Mouse (Mus musculus) E14TG2a.4 (cell line): Measurements from ENCODE around the gene Nup160.

Source experiments
- H3K27me3 ChIP-seq: 2 replicates; pipeline ENCODE4 v1.6.1; 2014; ENCODE audit warnings: low read length, control low read depth; ENCODE audit not compliant: insufficient read depth
- H3K36me3 ChIP-seq: 2 replicates; pipeline ENCODE4 v1.6.1; 2014; ENCODE audit warnings: low read length, control low read depth; ENCODE audit not compliant: insufficient read depth
- H3K4me1 ChIP-seq: replicated peaks from 2 replicates; pipeline ENCODE4 v1.6.1; 2014; ENCODE audit warnings: low read depth, low read length, control low read depth
- H3K4me3 ChIP-seq: replicated peaks from 2 replicates; pipeline ENCODE4 v1.5.1; 2014; ENCODE audit warnings: mild to moderate bottlenecking, low read length
- H3K9me3 ChIP-seq: 2 replicates; pipeline ENCODE4 v1.6.1; 2014; ENCODE audit warnings: low read length, control low read depth
- CTCF ChIP-seq: conservative IDR thresholded peaks from 2 replicates; pipeline ENCODE4 v1.5.1; 2014; ENCODE audit warnings: low read length
- NANOG ChIP-seq: IDR thresholded peaks from 2 replicates; pipeline ENCODE4 v1.6.1; 2014; ENCODE audit warnings: borderline replicate concordance, low read length, mixed read lengths
- POU5F1 ChIP-seq: IDR thresholded peaks from 2 replicates; pipeline ENCODE4 v1.6.1; 2014; ENCODE audit warnings: low read length, borderline replicate concordance

The Nup160 gene

GRCm38 (mm10) chr2:90673339-90673738 is 3.7 kb upstream of the Nup160 start:
- H3K4me1 ChIP-seq, result 0 out of 2 replicates have a peak, but pooled peaks cover 3% of the 10 kb centered on the region
- no peak overlapping the region for H3K4me3 ChIP-seq
- TF ChIP-seq CTCF (no peak), POU5F1 (no peak), NANOG (no peak)
- H3K9me3 ChIP-seq, result no peaks in the 10 kb centered on the region
- no peaks in the 10 kb centered on the region for H3K27me3 ChIP-seq
- no peaks in the 10 kb centered on the region for H3K36me3 ChIP-seq

GRCm38 (mm10) chr2:90674555-90674954 is 2.5 kb upstream of the Nup160 start:
- Histone ChIP-seq H3K27me3 (no peaks in the 10 kb centered on the region), H3K36me3 (no peaks in the 10 kb centered on the region), H3K9me3 (no peaks in the 10 kb centered on the region), H3K4me1 (0 out of 2 replicates have a peak, but pooled peaks cover 3% of the 10 kb centered on the region), H3K4me3 (no peak overlapping the region)
- TF ChIP-seq CTCF (peak; percentile 25), NANOG (no peak)

- TF ChIP-seq CTCF (no peak), NANOG (no peak), POU5F1 (no peak)
- no peaks in the 10 kb centered on the region for H3K9me3 ChIP-seq
- H3K36me3 ChIP-seq, result peaks cover 3% of the 10 kb centered on the region
- no peak overlapping the region for H3K4me3 ChIP-seq
- no peaks in the 10 kb centered on the region for H3K27me3 ChIP-seq
- H3K4me1 ChIP-seq, result peaks cover 12% of the 10 kb centered on the region
Observed at GRCm38 (mm10) chr2:90675488-90675887, 1.5 kb upstream of the Nup160 start.

GRCm38 (mm10) chr2:90678256-90679060 is 1.4 kb downstream of the Nup160 start:
- H3K4me3 ChIP-seq, result peak overlapping the region; percentile 97
- TF ChIP-seq CTCF (peak; percentile 49), NANOG (no peak)
- no peaks in the 10 kb centered on the region for H3K9me3 ChIP-seq
- peaks cover 32% of the 10 kb centered on the region for H3K36me3 ChIP-seq
- H3K4me1 ChIP-seq, result peaks cover 15% of the 10 kb centered on the region
- H3K27me3 ChIP-seq, result no peaks in the 10 kb centered on the region

- H3K4me1 ChIP-seq, result peaks cover 15% of the 10 kb centered on the region
- TF ChIP-seq CTCF (no peak), POU5F1 (no peak), NANOG (no peak)
- no peaks in the 10 kb centered on the region for H3K27me3 ChIP-seq
- peak overlapping the region; percentile 97 for H3K4me3 ChIP-seq
- H3K36me3 ChIP-seq, result peaks cover 40% of the 10 kb centered on the region
- no peaks in the 10 kb centered on the region for H3K9me3 ChIP-seq
Observed at GRCm38 (mm10) chr2:90679061-90679810, 2.2 kb downstream of the Nup160 start.

GRCm38 (mm10) chr2:90700943-90701342 is 23.9 kb downstream of the Nup160 start:
- TF ChIP-seq POU5F1 (no peak), NANOG (no peak), CTCF (no peak)

GRCm38 (mm10) chr2:90708548-90708947 is 31.5 kb downstream of the Nup160 start:
- TF ChIP-seq POU5F1, result peak; percentile 76; the same call in 1 of the 2 replicates
- TF ChIP-seq NANOG, result no peak
- no peak for TF ChIP-seq CTCF
- no peaks in the 10 kb centered on the region for H3K27me3 ChIP-seq
- H3K9me3 ChIP-seq, result no peaks in the 10 kb centered on the region
- H3K4me1 ChIP-seq, result peaks cover 28% of the 10 kb centered on the region
- H3K4me3 ChIP-seq, result no peak overlapping the region
- H3K36me3 ChIP-seq, result peaks cover 98% of the 10 kb centered on the region

More at GRCm38 (mm10) chr2:90700943-90701342, 23.9 kb downstream of the Nup160 start:
- no peaks in the 10 kb centered on the region for H3K9me3 ChIP-seq
- no peaks in the 10 kb centered on the region for H3K27me3 ChIP-seq
- no peak overlapping the region for H3K4me3 ChIP-seq
- no peaks in the 10 kb centered on the region for H3K4me1 ChIP-seq
- H3K36me3 ChIP-seq, result peaks cover 100% of the 10 kb centered on the region

GRCm38 (mm10) chr2:90715555-90716092 is 38.6 kb downstream of the Nup160 start:
- Histone ChIP-seq H3K27me3 (no peaks in the 10 kb centered on the region), H3K4me1 (no peaks in the 10 kb centered on the region), H3K4me3 (no peak overlapping the region), H3K36me3 (peaks cover 98% of the 10 kb centered on the region), H3K9me3 (no peaks in the 10 kb centered on the region)
- TF ChIP-seq CTCF (no peak), NANOG (no peak), POU5F1 (no peak)
